Mouse (Mus musculus): ENCODE results near the gene Cstb. TPM values are rescaled to one million over a fixed set of nuclear protein-coding genes. Genes with fewer than 3 reads are reported as not detected.
A peak's percentile ranks its signal among the peaks of the same experiment; 100 is the strongest.

Cstb gene
- polyA plus RNA-seq, 1 experiment from 2014 or later: 136 TPM

- peak overlapping the region; percentile 92 for H3K27ac ChIP-seq
- peaks cover 25% of the 10 kb centered on the region for H3K36me3 ChIP-seq
- H3K4me3 ChIP-seq: peak overlapping the region; percentile 86
- WGBS: 45% methylated on average over 6 of the region's 6 CpGs
- H3K4me1 ChIP-seq: peaks cover 13% of the 10 kb centered on the region
- H3K9me3 ChIP-seq: no peaks in the 10 kb centered on the region
- no peaks in the 10 kb centered on the region for H3K27me3 ChIP-seq (ENCODE audit: insufficient read depth, poor library complexity, severe bottlenecking)
- DNase-seq (ENCODE audit: low spot score): no peak
Measured at GRCm38 (mm10) chr10:78426117-78426735, 757 bp downstream of the Cstb start.

- Histone ChIP-seq H3K27me3 (ENCODE audit: insufficient read depth, poor library complexity, severe bottlenecking) (no peaks in the 10 kb centered on the region), H3K36me3 (peaks cover 25% of the 10 kb centered on the region), H3K27ac (no peak overlapping the region), H3K4me3 (no peak overlapping the region), H3K4me1 (peaks cover 13% of the 10 kb centered on the region), H3K9me3 (no peaks in the 10 kb centered on the region)
- DNase-seq (ENCODE audit: low spot score): no peak
- 89% methylated on average over 11 of the region's 11 CpGs for WGBS
Measured at GRCm38 (mm10) chr10:78428070-78428469, 2.6 kb downstream of the Cstb start.

- peaks cover 13% of the 10 kb centered on the region for H3K4me1 ChIP-seq
- no peak for DNase-seq (ENCODE audit: low spot score)
- H3K27ac ChIP-seq: no peak overlapping the region
- peaks cover 25% of the 10 kb centered on the region for H3K36me3 ChIP-seq
- 89% methylated on average over 5 of the region's 5 CpGs for WGBS
- H3K4me3 ChIP-seq: no peak overlapping the region
- no peaks in the 10 kb centered on the region for H3K27me3 ChIP-seq (ENCODE audit: insufficient read depth, poor library complexity, severe bottlenecking)
- no peaks in the 10 kb centered on the region for H3K9me3 ChIP-seq
Measured at GRCm38 (mm10) chr10:78429180-78429579, 3.7 kb downstream of the Cstb start.

GRCm38 (mm10) chr10:78429776-78430175 is 4.3 kb downstream of the Cstb start:
- Histone ChIP-seq H3K36me3 (peaks cover 25% of the 10 kb centered on the region), H3K27ac (no peak overlapping the region), H3K9me3 (no peaks in the 10 kb centered on the region), H3K27me3 (ENCODE audit: insufficient read depth, poor library complexity, severe bottlenecking) (no peaks in the 10 kb centered on the region), H3K4me1 (peaks cover 17% of the 10 kb centered on the region), H3K4me3 (no peak overlapping the region)
- DNase-seq (ENCODE audit: low spot score): no peak
- WGBS: 71% methylated on average over 2 of the region's 2 CpGs

- 60% methylated on average over 3 of the region's 3 CpGs for WGBS
- no peak for DNase-seq (ENCODE audit: low spot score)
- Histone ChIP-seq H3K27ac (no peak overlapping the region), H3K27me3 (ENCODE audit: insufficient read depth, poor library complexity, severe bottlenecking) (no peaks in the 10 kb centered on the region), H3K9me3 (no peaks in the 10 kb centered on the region), H3K4me1 (peaks cover 4% of the 10 kb centered on the region; the same call in 1 of the 2 replicates), H3K36me3 (peaks cover 14% of the 10 kb centered on the region), H3K4me3 (no peak overlapping the region)
Measured at GRCm38 (mm10) chr10:78432853-78433252, 7.4 kb downstream of the Cstb start.

GRCm38 (mm10) chr10:78438094-78438493 is 12.6 kb downstream of the Cstb start:
- Histone ChIP-seq H3K27ac (no peak overlapping the region), H3K36me3 (peaks cover 9% of the 10 kb centered on the region; the same call in 1 of the 2 replicates), H3K9me3 (no peaks in the 10 kb centered on the region), H3K4me3 (no peak overlapping the region), H3K4me1 (peaks cover 4% of the 10 kb centered on the region; the same call in 1 of the 2 replicates), H3K27me3 (ENCODE audit: insufficient read depth, poor library complexity, severe bottlenecking) (no peaks in the 10 kb centered on the region)
- WGBS: 10% methylated on average over 5 of the region's 5 CpGs
- peak; percentile 86 for DNase-seq (ENCODE audit: low spot score)

- H3K27ac ChIP-seq: no peak overlapping the region
- H3K9me3 ChIP-seq: no peaks in the 10 kb centered on the region
- H3K4me3 ChIP-seq: no peak overlapping the region
- H3K36me3 ChIP-seq: peaks cover 15% of the 10 kb centered on the region; the same call in 1 of the 2 replicates
- no peak for DNase-seq (ENCODE audit: low spot score)
- 50% methylated on average over 5 of the region's 5 CpGs for WGBS
- no peaks in the 10 kb centered on the region for H3K27me3 ChIP-seq (ENCODE audit: insufficient read depth, poor library complexity, severe bottlenecking)
- H3K4me1 ChIP-seq: peaks cover 2% of the 10 kb centered on the region; the same call in 1 of the 2 replicates
Measured at GRCm38 (mm10) chr10:78439550-78439949, 14.1 kb downstream of the Cstb start.

- Histone ChIP-seq H3K4me3 (no peak overlapping the region), H3K27ac (no peak overlapping the region), H3K4me1 (no peaks in the 10 kb centered on the region), H3K36me3 (peaks cover 15% of the 10 kb centered on the region; the same call in 1 of the 2 replicates), H3K9me3 (no peaks in the 10 kb centered on the region), H3K27me3 (ENCODE audit: insufficient read depth, poor library complexity, severe bottlenecking) (no peaks in the 10 kb centered on the region)
- DNase-seq (ENCODE audit: low spot score): no peak
- 80% methylated on average over 7 of the region's 7 CpGs for WGBS
Measured at GRCm38 (mm10) chr10:78439990-78440389, 14.5 kb downstream of the Cstb start.

GRCm38 (mm10) chr10:78440812-78441211 is 15.3 kb downstream of the Cstb start:
- Histone ChIP-seq H3K9me3 (no peaks in the 10 kb centered on the region), H3K36me3 (peaks cover 18% of the 10 kb centered on the region; the same call in 1 of the 2 replicates), H3K27ac (no peak overlapping the region), H3K4me3 (no peak overlapping the region), H3K27me3 (ENCODE audit: insufficient read depth, poor library complexity, severe bottlenecking) (no peaks in the 10 kb centered on the region), H3K4me1 (no peaks in the 10 kb centered on the region)
- no peak for DNase-seq (ENCODE audit: low spot score)
- 69% methylated on average over 9 of the region's 9 CpGs for WGBS

- Histone ChIP-seq H3K36me3 (peaks cover 20% of the 10 kb centered on the region), H3K9me3 (no peaks in the 10 kb centered on the region), H3K4me3 (no peak overlapping the region), H3K27me3 (ENCODE audit: insufficient read depth, poor library complexity, severe bottlenecking) (no peaks in the 10 kb centered on the region), H3K27ac (no peak overlapping the region), H3K4me1 (no peaks in the 10 kb centered on the region)
- DNase-seq (ENCODE audit: low spot score): no peak
- WGBS: 85% methylated on average over 5 of the region's 5 CpGs
Measured at GRCm38 (mm10) chr10:78441606-78442005, 16.1 kb downstream of the Cstb start.

- H3K27ac ChIP-seq: no peak overlapping the region
- H3K9me3 ChIP-seq: no peaks in the 10 kb centered on the region
- no peaks in the 10 kb centered on the region for H3K4me1 ChIP-seq
- no peak for DNase-seq (ENCODE audit: low spot score)
- WGBS: 94% methylated on average over 3 of the region's 3 CpGs
- H3K4me3 ChIP-seq: no peak overlapping the region
- H3K36me3 ChIP-seq: peaks cover 27% of the 10 kb centered on the region
- H3K27me3 ChIP-seq (ENCODE audit: insufficient read depth, poor library complexity, severe bottlenecking): no peaks in the 10 kb centered on the region
Measured at GRCm38 (mm10) chr10:78442292-78442691, 16.8 kb downstream of the Cstb start.

- WGBS: 91% methylated on average over 3 of the region's 3 CpGs
- H3K9me3 ChIP-seq: no peaks in the 10 kb centered on the region
- H3K27me3 ChIP-seq (ENCODE audit: insufficient read depth, poor library complexity, severe bottlenecking): no peaks in the 10 kb centered on the region
- no peak overlapping the region for H3K4me3 ChIP-seq
- H3K36me3 ChIP-seq: peaks cover 47% of the 10 kb centered on the region
- DNase-seq (ENCODE audit: low spot score): no peak
- H3K27ac ChIP-seq: no peak overlapping the region
- H3K4me1 ChIP-seq: no peaks in the 10 kb centered on the region
Measured at GRCm38 (mm10) chr10:78446195-78446594, 20.7 kb downstream of the Cstb start.

GRCm38 (mm10) chr10:78447396-78447795 is 21.9 kb downstream of the Cstb start:
- Histone ChIP-seq H3K36me3 (peaks cover 47% of the 10 kb centered on the region), H3K27ac (no peak overlapping the region), H3K27me3 (ENCODE audit: insufficient read depth, poor library complexity, severe bottlenecking) (no peaks in the 10 kb centered on the region), H3K4me3 (no peak overlapping the region), H3K9me3 (no peaks in the 10 kb centered on the region), H3K4me1 (peaks cover under 1% of the 10 kb centered on the region; the same call in 1 of the 2 replicates)
- 84% methylated on average over 3 of the region's 3 CpGs for WGBS
- DNase-seq (ENCODE audit: low spot score): no peak

GRCm38 (mm10) chr10:78450761-78451160 is 25.3 kb downstream of the Cstb start:
- 88% methylated on average over 5 of the region's 5 CpGs for WGBS
- Histone ChIP-seq H3K27me3 (ENCODE audit: insufficient read depth, poor library complexity, severe bottlenecking) (no peaks in the 10 kb centered on the region), H3K36me3 (peaks cover 35% of the 10 kb centered on the region), H3K9me3 (no peaks in the 10 kb centered on the region), H3K27ac (no peak overlapping the region), H3K4me1 (peaks cover 9% of the 10 kb centered on the region; the same call in 1 of the 2 replicates), H3K4me3 (no peak overlapping the region)
- DNase-seq (ENCODE audit: low spot score): no peak
